Mouse (Mus musculus) kidney, adult 18-20 months (tissue): ENCODE data around the gene Dlec1.

Source experiments
- DNase-seq: peaks from one replicate; pipeline ENCODE4 v3.0.0; 2021

Gene Dlec1

GRCm38 (mm10) chr9:119144696-119145095 lies 42.4 kb downstream of the Dlec1 start:
- no peak for DNase-seq

- no peak for DNase-seq
Observed at GRCm38 (mm10) chr9:119145137-119145536, 42.9 kb downstream of the Dlec1 start.

GRCm38 (mm10) chr9:119145638-119146037 lies 43.4 kb downstream of the Dlec1 start:
- no peak for DNase-seq

- DNase-seq: no peak
Observed at GRCm38 (mm10) chr9:119146098-119146770, 44.0 kb downstream of the Dlec1 start.

- DNase-seq: peak; percentile 49
Observed at GRCm38 (mm10) chr9:119149601-119150000, 47.3 kb downstream of the Dlec1 start.

GRCm38 (mm10) chr9:119151751-119152150 lies 49.5 kb downstream of the Dlec1 start:
- DNase-seq: no peak

- peak; percentile 81 for DNase-seq
Observed at GRCm38 (mm10) chr9:119155416-119155815, 53.1 kb downstream of the Dlec1 start.

- peak; percentile 49 for DNase-seq
Observed at GRCm38 (mm10) chr9:119155826-119156225, 53.5 kb downstream of the Dlec1 start.

- DNase-seq: peak; percentile 92
Observed at GRCm38 (mm10) chr9:119156278-119157201, 54.3 kb downstream of the Dlec1 start, which contains the start of gene Acaa1b. Gene Acaa1b, minus strand, starts transcription at chr9:119157093.

GRCm38 (mm10) chr9:119158861-119159260 lies 56.6 kb downstream of the Dlec1 start, which contains the start of gene Gm47289:
Gene Gm47289, plus strand, starts transcription at chr9:119159161.
- no peak for DNase-seq

GRCm38 (mm10) chr9:119160689-119161088 lies 58.4 kb downstream of the Dlec1 start:
- peak; percentile 84 for DNase-seq

- DNase-seq: peak; percentile 56
Observed at GRCm38 (mm10) chr9:119164743-119165142, 62.5 kb downstream of the Dlec1 start.

GRCm38 (mm10) chr9:119165548-119165947 lies 63.3 kb downstream of the Dlec1 start:
- peak; percentile 62 for DNase-seq

- DNase-seq: no peak
Observed at GRCm38 (mm10) chr9:119167608-119168007, 65.3 kb downstream of the Dlec1 start.

GRCm38 (mm10) chr9:119179292-119179691 lies 77.0 kb downstream of the Dlec1 start:
- DNase-seq: no peak

- DNase-seq: peak; percentile 61
Observed at GRCm38 (mm10) chr9:119181241-119181728, 79.0 kb downstream of the Dlec1 start.

- DNase-seq: peak; percentile 84
Observed at GRCm38 (mm10) chr9:119192202-119192990, 90.1 kb downstream of the Dlec1 start.
